Comparison of ENCODE assay signal across 33 mouse cellular contexts in genomic region chr19:39820931-39821330, GRCm38 (mm10). TPM values are rescaled to one million over a fixed set of nuclear protein-coding genes. Genes with fewer than 3 reads are reported as not detected.
"Had no signal": no experiment of that assay in that cellular context is flagged by ENCODE, and none has a peak within 500 bp of the region (broad histone marks: within the 10 kb centered on the region; RNA-seq: fewer than 3 reads in every experiment).

No protein-coding gene starts in this region.

RNA-seq across cellular contexts. Expression of gene Cyp2c40, which starts 8.3 kb away (rescaled TPM):
- total RNA-seq: left cerebral cortex, adult 8-10 months; left cerebral cortex, postnatal 10 days; left cerebral cortex, postnatal 14 days; left cerebral cortex, postnatal 25 days; left cerebral cortex, postnatal 36 days; left cerebral cortex, postnatal 4 days; megakaryocyte progenitor cell, adult 5-6 weeks; megakaryocyte, adult 5-6 weeks; megakaryocyte-erythroid progenitor cell, adult 5-6 weeks; midbrain, postnatal 0 days; monocyte, adult 5-6 weeks had no signal
- polyA plus RNA-seq: limb, embryonic 10.5 days; limb, embryonic 11.5 days; limb, embryonic 12.5 days; limb, embryonic 13.5 days; limb, embryonic 14.5 days; limb, embryonic 15.5 days; liver, embryonic 11.5 days; lung, adult 2 months; lung, embryonic 14.5 days; lung, embryonic 15.5 days; lung, embryonic 16.5 days; macrophage; midbrain, embryonic 10.5 days; midbrain, embryonic 11.5 days; midbrain, embryonic 12.5 days; midbrain, embryonic 13.5 days; midbrain, embryonic 14.5 days; midbrain, embryonic 15.5 days; midbrain, embryonic 16.5 days; midbrain, postnatal 0 days; myocyte; neural tube, embryonic 11.5 days; neural tube, embryonic 12.5 days had no signal
